Mouse (Mus musculus): ENCODE results near the gene Aldh4a1. TPM values are rescaled to one million over a fixed set of nuclear protein-coding genes. Genes with fewer than 3 reads are reported as not detected.

Gene Aldh4a1
- total RNA-seq, 2 experiments from 2014 or later, result 9.9 to 13.2 TPM

DNA sequence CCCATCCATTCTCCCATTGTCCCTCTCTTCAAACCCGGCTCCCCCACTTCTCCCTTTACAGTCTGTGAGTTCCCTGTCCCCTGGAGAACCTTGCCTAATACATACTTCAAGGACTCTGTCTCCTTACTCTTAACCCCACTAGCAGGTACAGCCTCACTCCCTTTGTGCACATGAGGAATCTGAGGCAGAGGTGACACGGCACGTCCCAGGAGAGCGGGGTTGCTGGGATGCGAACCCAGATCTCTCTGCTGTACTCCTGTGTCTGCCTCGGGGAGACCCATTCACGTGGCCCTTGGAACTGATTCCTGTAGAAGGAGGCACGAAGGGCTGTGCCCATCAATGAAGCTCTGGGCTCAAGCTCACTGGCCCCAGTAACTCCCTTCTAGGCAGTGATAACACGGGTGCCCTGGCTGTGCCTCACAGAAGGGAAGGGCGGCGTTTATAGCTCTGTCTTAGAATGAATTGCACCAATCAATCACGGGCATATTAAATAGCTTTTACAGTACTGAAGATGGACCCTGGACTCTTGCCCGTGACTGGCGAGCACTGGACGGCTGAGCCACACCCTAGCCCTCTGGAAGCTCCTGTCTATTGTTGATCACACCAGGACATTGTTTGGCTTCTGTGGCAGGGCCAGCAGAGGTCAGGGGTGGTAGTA, 27.5 kb downstream of the Aldh4a1 start:
- ATAC-seq (replicated peaks; ENCODE audit: low FRiP score, low TSS enrichment, poor library complexity, severe bottlenecking), result no peak

DNA sequence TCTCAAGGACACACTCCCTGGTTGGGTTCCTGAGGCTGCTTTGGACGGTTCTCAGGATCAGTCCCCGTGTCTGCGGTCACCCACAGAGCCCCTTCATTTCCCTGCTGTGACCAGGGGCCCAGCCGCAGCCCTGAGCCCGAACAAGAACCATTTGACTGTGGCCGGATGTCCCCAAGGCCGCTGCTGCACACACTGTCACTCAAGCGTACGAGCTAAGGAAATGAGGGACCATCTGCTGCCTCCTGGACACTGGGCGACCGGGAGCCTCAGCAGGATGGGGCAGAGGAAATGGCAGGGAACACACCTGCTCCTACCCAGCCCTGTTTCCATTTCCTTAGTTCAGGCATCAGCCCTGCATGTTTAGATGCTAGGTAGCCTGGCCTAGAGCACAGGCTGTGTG, 28.2 kb downstream of the Aldh4a1 start:
- no peak for ATAC-seq (replicated peaks; ENCODE audit: low FRiP score, low TSS enrichment, poor library complexity, severe bottlenecking)

DNA sequence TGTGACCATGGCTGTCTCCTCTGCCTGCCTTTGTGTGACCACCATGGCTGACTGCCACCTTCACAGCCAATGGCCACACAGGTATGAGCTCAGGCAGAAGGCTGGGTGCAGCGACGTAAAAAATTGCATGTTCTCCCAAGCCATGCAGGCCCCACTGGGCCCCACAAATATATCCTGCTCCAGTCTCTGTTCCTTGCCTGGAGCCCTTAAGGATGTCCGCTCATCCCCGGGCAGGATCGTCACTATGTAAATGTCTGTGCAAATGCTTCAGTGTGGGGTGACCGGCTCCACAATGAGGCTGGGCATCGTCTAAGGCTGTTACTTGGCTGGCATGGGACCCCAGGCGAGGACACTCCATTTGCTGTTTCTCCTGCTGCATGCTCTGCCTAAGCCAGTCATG, 30.6 kb downstream of the Aldh4a1 start, which contains the start of gene Tas1r2:
TSS of gene Tas1r2 (plus strand) at position 301 of the 400 bp plus-strand sequence.
- no peak for ATAC-seq (replicated peaks; ENCODE audit: low FRiP score, low TSS enrichment, poor library complexity, severe bottlenecking)

DNA sequence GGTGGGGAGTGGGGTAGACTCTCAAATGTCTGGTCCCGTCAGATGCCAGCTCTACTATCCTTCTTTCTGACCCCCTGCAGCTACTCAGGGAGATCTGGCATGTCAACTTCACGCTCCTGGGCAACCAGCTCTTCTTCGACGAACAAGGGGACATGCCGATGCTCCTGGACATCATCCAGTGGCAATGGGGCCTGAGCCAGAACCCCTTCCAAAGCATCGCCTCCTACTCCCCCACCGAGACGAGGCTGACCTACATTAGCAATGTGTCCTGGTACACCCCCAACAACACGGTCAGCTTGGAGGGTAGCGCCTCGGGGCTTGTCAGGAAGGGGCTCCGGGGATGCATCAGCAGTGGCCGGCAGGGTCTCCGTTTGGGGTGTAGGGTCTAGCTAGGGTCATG, 39.2 kb downstream of the Aldh4a1 start:
- no peak for ATAC-seq (replicated peaks; ENCODE audit: low FRiP score, low TSS enrichment, poor library complexity, severe bottlenecking)

DNA sequence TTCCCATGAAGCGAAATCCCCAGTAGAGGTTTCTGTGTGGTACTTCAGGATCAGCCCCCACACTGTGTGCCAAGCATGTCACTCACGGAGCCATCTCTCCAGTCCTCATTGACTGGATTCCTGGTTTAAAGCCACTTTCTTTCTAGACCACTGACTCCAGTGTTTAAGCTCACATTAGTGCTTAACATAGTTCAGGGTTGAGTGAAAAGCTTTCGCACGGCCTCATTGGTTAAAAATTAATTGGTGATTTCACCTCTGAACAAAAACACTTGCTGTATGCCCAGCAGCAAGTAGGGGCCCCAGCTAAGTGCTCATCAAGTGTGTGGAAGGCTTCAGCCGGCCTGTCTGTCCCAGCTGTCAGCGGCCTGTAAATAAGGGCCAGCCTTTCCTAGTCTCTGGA, 45.0 kb downstream of the Aldh4a1 start:
- no peak for ATAC-seq (replicated peaks; ENCODE audit: low FRiP score, low TSS enrichment, poor library complexity, severe bottlenecking)

DNA sequence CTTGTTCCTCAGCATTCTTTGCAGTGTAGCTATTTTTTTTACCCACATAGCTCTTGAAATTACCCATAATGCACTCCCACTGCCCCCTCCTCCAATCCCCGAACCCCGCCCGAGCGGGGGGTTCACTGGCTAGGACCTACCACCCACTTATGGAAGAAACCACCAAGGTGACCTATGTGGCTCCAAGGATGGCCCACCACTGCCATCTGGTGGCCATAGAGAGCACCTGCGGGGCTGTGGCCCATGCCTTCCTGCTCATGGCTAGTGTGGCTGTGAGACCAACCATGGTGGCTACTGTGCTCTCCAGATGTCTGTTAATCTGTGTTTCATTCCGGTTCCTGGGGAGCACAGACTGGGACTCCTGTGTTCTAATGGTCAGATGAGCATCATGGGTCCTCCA, 47.2 kb downstream of the Aldh4a1 start:
- peak; percentile 89 for ATAC-seq (replicated peaks; ENCODE audit: low FRiP score, low TSS enrichment, poor library complexity, severe bottlenecking)

DNA sequence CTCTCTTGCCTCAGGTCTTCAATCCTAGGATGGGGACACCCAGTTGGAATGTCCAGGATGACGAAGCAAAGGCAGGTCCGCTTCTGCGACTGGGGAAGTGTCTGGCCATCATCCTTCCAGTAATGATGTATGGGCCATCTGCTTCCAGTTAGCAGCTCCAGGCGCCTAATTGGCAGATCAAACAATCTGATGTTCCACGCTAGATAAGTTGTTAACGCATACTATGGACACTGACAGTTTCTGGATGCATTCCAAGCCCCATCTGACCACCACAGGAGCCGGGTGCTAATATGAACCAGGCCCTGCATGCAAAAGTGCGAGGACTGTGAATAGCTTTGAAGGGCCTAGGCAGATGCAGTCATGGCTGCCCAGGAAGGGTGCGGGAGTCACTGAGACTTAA, 53.0 kb downstream of the Aldh4a1 start:
- ATAC-seq (replicated peaks; ENCODE audit: low FRiP score, low TSS enrichment, poor library complexity, severe bottlenecking), result no peak

DNA sequence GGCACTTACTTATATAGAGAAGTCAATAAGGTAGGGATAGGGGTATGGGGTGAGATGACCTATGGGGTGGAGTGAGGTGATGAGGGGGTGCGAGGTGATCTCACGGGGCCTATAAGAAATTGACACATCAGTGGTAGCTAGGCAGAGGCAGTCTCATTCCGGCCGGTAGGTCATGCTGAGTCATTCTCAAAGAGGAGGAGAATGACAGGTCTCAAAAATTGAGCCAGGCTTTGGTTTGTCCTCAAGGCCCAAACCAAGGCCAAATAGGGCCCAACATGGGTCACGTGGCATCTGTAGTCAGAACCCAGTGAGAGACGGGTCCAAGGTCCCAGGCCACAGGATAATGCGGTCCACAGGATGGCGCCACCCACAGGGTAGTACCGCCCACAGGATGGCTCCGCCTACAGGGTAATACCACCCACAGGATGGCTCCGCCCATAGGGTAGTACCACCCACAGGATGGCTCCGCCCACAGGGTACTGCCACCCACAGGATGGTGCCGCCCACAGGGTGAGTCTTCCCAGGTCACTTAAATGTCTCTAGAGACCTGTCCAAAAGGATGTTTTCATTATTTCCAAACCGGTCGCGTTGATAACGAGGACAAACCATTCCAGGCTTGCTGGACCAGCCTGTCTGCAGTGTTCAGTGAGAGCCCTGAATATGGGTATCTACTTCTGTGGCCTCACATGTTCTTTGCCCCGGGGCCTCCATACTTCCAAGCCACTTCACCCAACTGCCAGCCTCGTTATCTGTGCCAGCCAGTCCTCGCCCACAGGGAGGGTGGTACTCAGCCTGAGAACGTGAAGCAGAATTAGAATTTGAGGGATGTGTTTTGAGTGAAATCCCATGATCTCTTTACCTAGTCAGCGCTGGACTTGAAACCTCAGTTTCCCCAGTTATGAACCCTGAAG, 61.3 kb downstream of the Aldh4a1 start:
- peak; percentile 97 for ATAC-seq (replicated peaks; ENCODE audit: low FRiP score, low TSS enrichment, poor library complexity, severe bottlenecking)

DNA sequence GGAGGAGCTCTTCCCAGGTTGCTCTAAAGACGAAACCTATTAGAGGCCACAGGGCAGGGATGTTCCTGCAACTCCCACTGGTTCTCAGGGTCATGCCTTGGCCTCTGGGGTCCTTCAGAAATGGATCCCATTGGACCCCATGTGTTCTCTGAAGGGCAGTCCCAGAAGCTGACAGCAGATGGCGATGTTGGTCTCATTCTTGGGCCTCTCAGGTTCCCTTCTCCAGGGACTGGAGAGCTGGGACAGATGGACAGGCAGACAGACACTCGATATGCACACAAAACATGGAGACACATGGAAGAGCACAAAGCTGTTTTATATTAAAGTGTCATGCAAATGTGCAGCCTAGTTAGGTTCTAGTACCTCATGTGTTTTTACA, 62.0 kb downstream of the Aldh4a1 start:
- peak; percentile 48 for ATAC-seq (replicated peaks; ENCODE audit: low FRiP score, low TSS enrichment, poor library complexity, severe bottlenecking)

DNA sequence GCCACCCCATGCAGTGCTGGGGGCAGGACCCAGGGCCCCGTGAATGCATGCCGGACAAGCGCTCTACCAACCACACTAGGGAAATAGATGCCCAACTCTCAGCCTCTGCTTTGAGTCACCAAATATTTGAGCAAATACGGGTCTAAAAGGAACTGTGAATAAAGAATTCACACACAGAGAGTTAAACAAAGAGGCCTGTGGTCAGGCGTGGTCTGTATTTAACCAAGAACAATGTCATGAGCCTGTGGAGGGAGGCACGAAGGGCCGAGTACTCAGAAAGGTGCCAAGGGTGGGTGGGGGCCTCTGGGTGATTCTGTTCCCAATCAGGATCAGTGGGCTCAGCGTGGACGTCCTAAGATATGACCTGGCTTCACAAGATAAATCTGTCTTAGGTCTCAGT, 65.4 kb downstream of the Aldh4a1 start:
- no peak for ATAC-seq (replicated peaks; ENCODE audit: low FRiP score, low TSS enrichment, poor library complexity, severe bottlenecking)

DNA sequence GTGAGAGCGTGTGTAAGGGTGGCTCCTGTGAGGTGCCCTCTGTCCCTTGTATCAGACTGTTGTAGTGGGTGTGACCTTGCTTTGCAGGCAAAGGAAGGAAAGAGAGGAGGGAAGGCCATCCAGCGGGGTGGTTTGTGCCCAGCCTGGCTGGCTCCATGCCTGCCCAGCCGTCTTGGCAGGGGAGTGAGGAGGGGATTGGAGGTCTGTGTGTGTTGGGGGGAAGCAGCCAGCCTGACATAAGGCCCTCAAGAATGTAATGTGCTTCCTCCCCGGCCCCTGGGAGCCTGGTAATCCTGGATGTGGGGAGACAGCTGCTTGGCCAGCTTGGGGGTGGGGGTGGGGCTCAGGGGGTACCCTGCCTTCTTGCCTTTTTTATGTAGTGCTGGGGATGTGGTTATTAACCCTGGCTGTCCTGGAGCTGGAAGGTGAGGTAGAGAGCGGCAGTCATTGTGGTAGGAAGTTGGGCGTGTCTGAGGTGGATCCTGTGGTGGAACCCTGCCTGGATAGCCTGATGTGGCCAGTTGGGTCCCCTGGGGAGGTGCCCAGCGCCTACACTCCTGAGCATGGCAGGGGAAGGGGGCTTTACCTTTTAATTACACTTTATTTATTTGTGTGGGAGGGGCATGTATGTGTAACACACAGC, 67.1 kb downstream of the Aldh4a1 start:
- no peak for ATAC-seq (replicated peaks; ENCODE audit: low FRiP score, low TSS enrichment, poor library complexity, severe bottlenecking)

DNA sequence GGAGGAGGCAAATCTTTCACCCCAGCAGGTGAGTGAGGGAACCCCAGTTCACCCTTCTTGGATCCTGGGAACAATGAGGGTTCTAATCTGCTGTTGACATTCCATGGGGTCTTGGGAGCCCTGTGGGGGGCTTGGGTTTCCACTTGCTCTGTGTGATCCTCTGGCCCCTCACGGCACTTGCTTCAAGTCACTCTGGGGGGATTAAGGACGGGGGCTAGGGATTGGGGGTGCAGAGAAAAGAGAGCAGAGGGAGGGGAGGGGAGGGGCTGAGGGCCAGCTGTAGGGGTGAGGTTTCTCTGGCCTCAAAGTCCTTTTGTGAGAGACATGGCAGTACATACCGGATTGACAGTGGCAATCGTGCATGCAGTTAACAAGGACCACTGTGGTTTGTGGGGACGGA, 70.6 kb downstream of the Aldh4a1 start:
- ATAC-seq (replicated peaks; ENCODE audit: low FRiP score, low TSS enrichment, poor library complexity, severe bottlenecking), result no peak

DNA sequence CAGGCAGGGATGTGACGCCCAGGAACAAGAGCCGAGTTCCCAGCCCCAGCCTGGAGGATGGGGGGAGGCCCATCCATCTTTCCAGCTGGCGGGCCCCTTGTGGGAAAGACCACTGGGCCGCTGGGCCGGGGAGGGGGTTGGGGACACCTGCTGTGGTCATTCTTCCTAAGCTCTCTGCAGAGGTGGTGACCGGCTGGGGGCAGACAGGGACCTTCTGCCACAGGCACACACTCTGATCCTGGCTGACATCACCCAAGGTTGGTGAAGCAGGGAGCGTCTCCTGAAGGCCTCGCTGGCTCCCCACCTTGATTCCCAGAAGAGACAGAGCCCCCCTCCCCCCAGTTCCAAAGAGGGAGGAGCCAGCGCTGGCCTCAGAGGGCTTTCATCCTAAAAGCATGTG, 75.1 kb downstream of the Aldh4a1 start:
- ATAC-seq (replicated peaks; ENCODE audit: low FRiP score, low TSS enrichment, poor library complexity, severe bottlenecking), result no peak

DNA sequence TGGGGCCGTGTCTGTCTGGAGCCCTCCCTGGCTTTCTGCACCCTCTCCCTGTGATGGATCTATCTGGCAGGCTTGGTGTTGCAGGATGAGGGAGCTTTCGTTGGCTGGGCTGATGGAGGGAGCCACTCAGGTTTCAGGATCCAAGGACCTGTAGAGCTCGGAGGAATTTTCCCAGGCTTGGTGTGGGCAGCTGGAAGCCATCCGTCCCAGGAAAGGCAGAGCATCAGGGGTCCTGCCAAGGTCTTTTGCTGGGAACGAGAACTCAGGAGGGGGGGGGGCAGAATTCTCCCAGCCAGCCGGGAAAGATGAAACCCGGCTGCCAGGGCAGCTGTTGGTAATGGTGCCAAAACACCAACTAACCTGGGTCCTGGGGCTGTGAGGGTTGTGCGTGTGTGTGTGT, 75.9 kb downstream of the Aldh4a1 start:
- ATAC-seq (replicated peaks; ENCODE audit: low FRiP score, low TSS enrichment, poor library complexity, severe bottlenecking), result no peak

Other genes starting within 250 kb of the Aldh4a1 start
- 0.35 and 0.37 TPM in 2 replicates for gene Iffo2, start 92.3 kb upstream of the Aldh4a1 start, total RNA-seq (2014; fragmentation: Nextera tagmentation)
- gene Iffo2, start 92.3 kb upstream of the Aldh4a1 start, total RNA-seq (2017), result 0.23 and 0.34 TPM in 2 replicates
- not detected in 2 replicates for gene Gm21969, start 19.7 kb upstream of the Aldh4a1 start, total RNA-seq (2014; fragmentation: Nextera tagmentation)
- gene Gm21969, start 19.7 kb upstream of the Aldh4a1 start, total RNA-seq (2017), result not detected in 2 replicates
- not detected in 2 replicates for gene Tas1r2, start 30.7 kb downstream of the Aldh4a1 start, total RNA-seq (2014; fragmentation: Nextera tagmentation)
- not detected in 2 replicates for gene Tas1r2, start 30.7 kb downstream of the Aldh4a1 start, total RNA-seq (2017)
- not detected in 2 replicates for gene Pax7, start 210.7 kb downstream of the Aldh4a1 start, total RNA-seq (2014; fragmentation: Nextera tagmentation)
- gene Pax7, start 210.7 kb downstream of the Aldh4a1 start, total RNA-seq (2017), result not detected in 2 replicates